Mouse (Mus musculus) midbrain, embryonic 15.5 days (tissue): ENCODE measurements around the gene Slc25a25. TPM values are rescaled to one million over a fixed set of nuclear protein-coding genes. Genes with fewer than 3 reads are reported as not detected.
A peak's percentile ranks its signal among the peaks of the same experiment; 100 is the strongest.

Source experiments
- ATAC-seq: fragments of 200-750 bp; cut with Nextera tagmentation; replicated peaks from 2 replicates; pipeline ENCODE4 v1.8.0; 2017; ENCODE audit warnings: moderate TSS enrichment
- H3K27ac ChIP-seq: fragments of 300-500 bp; sonication (generic); 2 replicates; pipeline ENCODE4 v1.5.1; 2015; ENCODE audit warnings: mild to moderate bottlenecking, inconsistent platforms
- H3K27me3 ChIP-seq: fragments of 300-500 bp; sonication (generic); replicated peaks from 2 replicates; pipeline ENCODE4 v1.6.1; 2015; ENCODE audit warnings: inconsistent platforms
- H3K36me3 ChIP-seq: fragments of 300-500 bp; sonication (generic); replicated peaks from 2 replicates; pipeline ENCODE4 v1.6.1; 2015; ENCODE audit warnings: inconsistent platforms
- H3K4me1 ChIP-seq: fragments of 300-500 bp; sonication (generic); 2 replicates; pipeline ENCODE4 v1.6.1; 2015; ENCODE audit warnings: inconsistent platforms
- H3K4me2 ChIP-seq: fragments of 300-500 bp; sonication (generic); 2 replicates; pipeline ENCODE4 v1.6.1; 2015; ENCODE audit warnings: inconsistent platforms, mild to moderate bottlenecking, moderate library complexity
- H3K4me3 ChIP-seq: fragments of 300-500 bp; sonication (generic); 2 replicates; pipeline ENCODE4 v1.5.1; 2015; ENCODE audit warnings: mild to moderate bottlenecking, inconsistent platforms
- H3K9ac ChIP-seq: fragments of 300-500 bp; sonication (generic); 2 replicates; pipeline ENCODE4 v1.6.1; 2015; ENCODE audit warnings: mild to moderate bottlenecking, inconsistent platforms
- H3K9me3 ChIP-seq: fragments of 300-500 bp; sonication (generic); 2 replicates; pipeline ENCODE4 v1.6.1; 2016; ENCODE audit warnings: inconsistent platforms
- WGBS: fragments of 180-500 bp; shearing (Covaris S2); methylation state at CpG from one replicate; pipeline ENCODE4 v1.1.7; 2015; ENCODE audit warnings: mixed read lengths; 5-methylcytosine and 5-hydroxymethylcytosine counted together
- polyA plus RNA-seq: library from polyadenylated mRNA; unstranded; fragments of >200 nt; fragmentation: Nextera tagmentation; extraction: Ambion mirVana; gene quantifications from 2 replicates; pipeline ENCODE4 v1.2.1, GENCODE M21; 2015

Gene Slc25a25
- polyA plus RNA-seq, 1 experiment from 2014 or later = 60.1 TPM

DNA sequence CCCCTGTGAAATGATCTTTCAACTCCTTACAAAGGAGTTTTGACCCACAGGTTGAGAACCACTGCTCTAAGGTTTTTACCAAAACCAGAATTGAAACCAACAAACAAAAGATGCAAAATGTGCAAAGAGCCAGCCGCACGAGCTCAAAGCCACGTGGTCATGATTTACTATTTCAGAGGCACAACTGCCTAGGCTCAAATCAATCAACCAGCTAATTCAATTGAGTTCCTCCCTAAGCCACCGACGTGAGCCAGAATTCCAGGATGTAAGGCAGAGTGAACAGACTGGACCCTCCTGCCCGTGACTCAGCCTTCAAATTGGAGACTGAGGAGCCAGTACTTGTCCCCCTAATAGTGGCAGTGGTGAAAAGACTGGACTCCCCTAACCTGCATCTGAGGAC lies 12.1 kb downstream of the Slc25a25 start:
- H3K4me3 ChIP-seq = no peak overlapping the region
- H3K4me2 ChIP-seq = no peak overlapping the region
- WGBS = 40% methylated on average over 6 of the region's 6 CpGs
- no peak for ATAC-seq
- H3K4me1 ChIP-seq = peaks cover 9% of the 10 kb centered on the region
- no peaks in the 10 kb centered on the region for H3K27me3 ChIP-seq
- H3K9ac ChIP-seq = no peak overlapping the region
- H3K9me3 ChIP-seq = no peaks in the 10 kb centered on the region
- H3K27ac ChIP-seq = no peak overlapping the region
- H3K36me3 ChIP-seq = no peaks in the 10 kb centered on the region

DNA sequence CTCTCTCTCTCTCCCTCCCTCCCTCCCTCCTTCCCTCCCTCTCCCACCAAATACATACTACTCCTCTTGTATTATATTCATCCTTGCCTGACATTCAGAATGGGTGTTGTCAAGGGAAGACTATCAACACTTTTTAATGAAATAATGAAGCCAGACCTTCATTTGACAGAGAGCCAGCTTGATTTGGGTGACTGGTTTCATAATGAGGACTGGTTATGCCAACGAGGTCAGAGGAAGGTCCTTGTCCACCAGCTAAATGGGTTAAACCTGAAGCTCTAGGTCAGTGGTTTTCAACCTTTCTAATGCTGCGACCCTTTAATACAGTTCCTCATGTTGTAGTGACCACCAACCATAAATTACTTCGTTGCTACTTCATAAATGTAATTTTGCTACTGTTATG lies 12.5 kb downstream of the Slc25a25 start:
- H3K36me3 ChIP-seq = no peaks in the 10 kb centered on the region
- no peak overlapping the region for H3K4me2 ChIP-seq
- no peak overlapping the region for H3K27ac ChIP-seq
- no peak overlapping the region for H3K9ac ChIP-seq
- WGBS = 76% methylated on average over 3 of the region's 3 CpGs
- peaks cover 9% of the 10 kb centered on the region for H3K4me1 ChIP-seq
- H3K9me3 ChIP-seq = no peaks in the 10 kb centered on the region
- H3K27me3 ChIP-seq = no peaks in the 10 kb centered on the region
- ATAC-seq = no peak
- H3K4me3 ChIP-seq = no peak overlapping the region

DNA sequence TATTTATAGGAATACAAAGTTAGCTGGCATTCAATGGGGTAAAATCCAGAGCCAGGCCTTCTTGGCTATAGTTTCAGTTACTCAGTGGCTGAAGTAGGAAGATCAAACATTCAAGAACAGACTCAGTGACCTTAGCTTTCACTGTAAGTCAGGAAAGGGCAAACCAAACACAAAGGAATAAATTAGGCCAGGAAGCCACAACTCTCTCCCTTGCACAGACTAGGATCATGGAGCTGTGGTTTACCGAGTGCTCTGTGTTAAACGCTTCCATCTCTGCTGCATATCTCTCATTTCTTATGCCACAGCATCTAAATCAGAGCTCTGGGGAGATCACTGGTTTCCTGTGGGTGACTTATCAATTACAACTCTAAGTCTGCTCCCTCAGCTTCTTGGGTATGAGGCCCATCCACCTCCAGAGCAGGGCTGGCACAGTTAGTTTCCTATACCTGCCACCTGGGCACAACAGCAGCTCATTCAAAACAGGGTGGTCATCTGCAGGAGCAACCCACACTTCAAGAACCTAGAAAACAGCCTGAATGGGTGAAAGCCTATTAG lies 13.6 kb downstream of the Slc25a25 start:
- H3K9me3 ChIP-seq = no peaks in the 10 kb centered on the region
- no peak for ATAC-seq

DNA sequence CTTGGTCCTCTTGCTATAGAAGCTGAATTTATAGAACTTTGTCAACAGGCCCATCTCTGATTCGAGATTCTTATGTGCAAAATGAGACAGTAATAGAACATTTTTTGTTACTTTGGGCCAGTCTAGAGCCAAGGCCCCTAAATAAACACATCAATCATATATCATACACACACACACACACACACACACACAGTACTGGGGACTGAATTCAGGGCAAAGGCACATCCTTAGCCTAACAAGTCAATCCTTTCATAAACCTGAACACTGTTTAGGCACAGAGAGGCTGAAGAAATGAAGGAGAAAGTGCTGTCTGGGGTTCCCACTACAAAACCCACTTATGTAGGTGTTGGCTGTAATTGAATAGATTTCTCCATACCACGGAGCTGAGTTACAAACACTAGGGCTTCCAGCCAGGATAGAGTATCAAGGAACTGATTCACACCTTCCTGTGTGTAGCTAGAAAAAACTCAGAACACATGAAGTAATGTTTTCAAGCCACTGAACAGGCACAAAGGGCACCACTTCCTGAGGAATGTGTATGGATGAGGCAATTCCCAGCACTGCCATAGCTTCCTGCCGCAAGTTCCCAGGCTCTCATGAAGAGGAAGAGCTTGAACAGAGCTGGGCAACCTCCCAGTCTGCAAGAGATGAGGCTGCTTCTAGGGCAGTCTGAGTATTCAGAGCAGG lies 14.4 kb downstream of the Slc25a25 start:
- Histone ChIP-seq H3K27me3 (no peaks in the 10 kb centered on the region), H3K4me1 (peaks cover 12% of the 10 kb centered on the region), H3K4me3 (no peak overlapping the region), H3K9ac (no peak overlapping the region), H3K36me3 (no peaks in the 10 kb centered on the region), H3K27ac (peak overlapping the region; percentile 39; the same call in 1 of the 2 replicates), H3K9me3 (no peaks in the 10 kb centered on the region), H3K4me2 (no peak overlapping the region)
- no peak for ATAC-seq
- 59% methylated on average over 3 of the region's 3 CpGs for WGBS

More for the DNA sequence above, 13.6 kb downstream of the Slc25a25 start:
- H3K36me3 ChIP-seq = no peaks in the 10 kb centered on the region
- 65% methylated on average over 2 of the region's 2 CpGs for WGBS
- no peak overlapping the region for H3K9ac ChIP-seq
- H3K4me2 ChIP-seq = no peak overlapping the region
- no peak overlapping the region for H3K4me3 ChIP-seq
- peaks cover 9% of the 10 kb centered on the region for H3K4me1 ChIP-seq
- H3K27ac ChIP-seq = peak overlapping the region; percentile 28; the same call in 1 of the 2 replicates
- H3K27me3 ChIP-seq = no peaks in the 10 kb centered on the region

DNA sequence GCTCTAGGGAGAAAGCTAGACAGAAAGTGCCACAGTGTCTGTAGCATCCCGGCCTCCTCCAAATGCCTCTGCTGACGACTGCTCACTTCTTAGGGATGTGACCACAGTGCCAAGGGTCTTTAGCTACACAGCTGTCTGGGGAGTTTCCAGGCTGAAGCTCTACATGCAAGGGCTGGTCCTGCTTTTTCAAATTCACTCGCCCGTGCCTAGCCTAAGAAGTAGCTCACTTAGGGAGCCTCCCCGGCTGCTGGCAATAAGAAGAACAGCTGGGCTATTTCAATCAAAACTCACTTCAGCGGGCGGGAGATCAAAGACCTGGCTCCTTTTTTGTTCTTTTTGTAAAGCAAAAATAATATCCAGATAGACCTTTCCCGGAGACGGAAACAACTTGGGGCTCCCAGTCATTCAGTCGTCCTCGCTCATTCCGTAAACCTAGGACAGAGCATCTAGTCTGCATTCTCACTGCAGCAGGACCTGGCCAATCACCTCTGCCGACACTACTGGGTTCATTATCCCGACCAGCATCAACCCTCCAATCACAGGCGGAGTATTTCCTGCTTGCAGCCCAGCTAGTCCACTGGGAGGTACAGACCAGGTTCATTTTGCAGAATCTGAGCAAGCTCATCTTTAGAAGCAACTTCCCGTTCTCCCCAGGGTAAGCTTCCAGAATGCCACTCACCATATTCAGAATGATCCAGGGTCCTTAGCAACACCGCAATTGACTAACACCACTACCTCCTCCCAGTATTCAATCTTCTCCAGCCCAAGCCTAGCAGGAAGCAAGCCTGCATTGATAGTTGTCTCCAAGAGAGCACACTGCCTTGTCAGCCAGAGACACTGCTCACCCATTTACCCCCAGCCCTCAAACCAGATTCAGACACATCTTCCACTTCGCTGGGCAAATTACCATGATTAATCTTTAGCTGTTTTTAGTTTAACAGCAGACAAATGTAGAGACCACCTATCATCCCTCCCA lies 20.3 kb downstream of the Slc25a25 start:
- WGBS = 5% methylated on average over 18 of the region's 18 CpGs
- peak overlapping the region; percentile 95 for H3K27ac ChIP-seq

DNA sequence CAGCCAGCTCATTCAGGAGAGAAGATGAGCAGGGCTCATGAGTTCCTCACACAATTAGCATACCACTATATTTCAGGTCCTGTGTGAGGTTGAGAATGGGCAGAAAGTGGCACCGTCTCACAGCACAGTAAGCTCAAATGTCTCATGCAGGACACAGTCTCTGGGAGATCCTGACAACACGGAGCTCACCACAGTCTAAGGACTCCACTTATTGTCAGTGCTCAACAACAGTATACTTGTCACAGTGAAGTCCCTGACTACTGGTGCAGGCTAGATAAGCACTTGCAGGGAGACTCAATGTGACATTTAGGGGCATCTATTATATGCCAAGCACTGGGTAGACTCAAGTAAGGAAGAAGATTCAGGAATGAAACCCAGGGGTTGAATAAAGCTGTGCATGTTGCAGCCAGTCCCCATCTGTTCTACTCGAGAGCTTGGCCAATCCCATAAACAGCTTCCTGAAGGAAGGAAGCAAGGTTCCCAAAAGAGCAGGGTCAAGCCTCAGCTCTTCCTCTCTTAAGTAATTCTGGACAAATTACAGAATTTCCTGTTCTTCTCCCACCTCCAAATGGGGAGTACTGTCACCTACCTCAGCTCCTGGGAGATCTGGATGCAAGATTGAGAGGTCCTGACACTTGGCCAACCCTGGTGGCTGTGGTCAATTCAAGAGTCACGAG lies 21.9 kb downstream of the Slc25a25 start:
- Histone ChIP-seq H3K9me3 (no peaks in the 10 kb centered on the region), H3K4me2 (peak overlapping the region; percentile 81), H3K36me3 (no peaks in the 10 kb centered on the region), H3K4me1 (peaks cover 50% of the 10 kb centered on the region), H3K27ac (peak overlapping the region; percentile 80), H3K27me3 (no peaks in the 10 kb centered on the region), H3K4me3 (peak overlapping the region; percentile 55), H3K9ac (peak overlapping the region; percentile 48)
- ATAC-seq = no peak
- WGBS = 59% methylated on average over 4 of the region's 4 CpGs

More for the DNA sequence above, 20.3 kb downstream of the Slc25a25 start:
- Histone ChIP-seq H3K4me2 (peak overlapping the region; percentile 81), H3K4me3 (peak overlapping the region; percentile 55), H3K4me1 (peaks cover 46% of the 10 kb centered on the region), H3K36me3 (no peaks in the 10 kb centered on the region), H3K9me3 (no peaks in the 10 kb centered on the region), H3K9ac (peak overlapping the region; percentile 67), H3K27me3 (no peaks in the 10 kb centered on the region)
- ATAC-seq = peak; percentile 96

DNA sequence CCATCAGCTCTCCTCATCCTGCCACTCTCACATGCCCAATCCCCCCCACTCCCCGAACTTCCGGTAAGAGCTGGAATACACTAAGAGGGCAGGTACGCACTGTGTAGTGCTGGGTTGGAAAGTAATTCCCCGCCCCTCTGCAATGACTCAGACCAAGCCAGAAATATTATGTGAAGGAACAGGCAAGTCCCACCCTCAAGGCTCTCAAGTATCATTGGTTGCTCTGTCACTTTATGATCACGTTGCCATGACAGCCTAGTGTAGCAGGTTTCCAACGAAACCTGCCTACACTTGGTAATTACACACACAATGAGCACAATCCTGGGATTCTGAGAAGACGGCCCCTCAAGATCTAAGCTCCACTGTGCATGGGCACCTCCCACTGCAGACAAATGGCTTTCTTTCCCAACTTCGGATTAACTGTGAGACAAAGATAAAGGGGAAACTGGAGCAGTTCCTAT lies 23.0 kb downstream of the Slc25a25 start:
- ATAC-seq = peak; percentile 69
- H3K4me3 ChIP-seq = peak overlapping the region; percentile 55
- H3K27me3 ChIP-seq = no peaks in the 10 kb centered on the region
- H3K4me1 ChIP-seq = peaks cover 61% of the 10 kb centered on the region
- no peaks in the 10 kb centered on the region for H3K36me3 ChIP-seq
- 27% methylated on average over 8 of the region's 8 CpGs for WGBS
- peak overlapping the region; percentile 48 for H3K9ac ChIP-seq
- no peaks in the 10 kb centered on the region for H3K9me3 ChIP-seq
- H3K27ac ChIP-seq = peak overlapping the region; percentile 80
- peak overlapping the region; percentile 81 for H3K4me2 ChIP-seq

DNA sequence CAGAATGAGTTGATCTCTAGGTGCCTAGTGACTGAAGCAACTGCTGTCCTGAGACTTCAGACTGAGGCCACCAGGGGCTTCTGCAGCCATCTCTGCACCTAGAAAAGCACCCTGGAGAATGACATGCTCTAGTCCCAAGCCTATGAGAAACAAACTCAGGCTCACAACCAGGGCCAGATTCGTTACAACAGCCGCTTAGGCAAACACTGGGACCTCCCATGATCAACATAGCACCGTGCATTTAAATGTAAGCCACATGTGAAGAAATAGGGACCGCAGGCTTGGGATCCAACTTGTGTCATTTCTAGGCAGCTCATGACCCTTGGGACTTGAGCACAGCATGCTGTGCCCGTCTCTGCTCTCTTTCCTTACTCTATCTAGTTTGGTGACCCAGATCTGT lies 23.5 kb downstream of the Slc25a25 start:
- H3K4me2 ChIP-seq = peak overlapping the region; percentile 81
- peak overlapping the region; percentile 55 for H3K4me3 ChIP-seq
- H3K9me3 ChIP-seq = no peaks in the 10 kb centered on the region
- H3K36me3 ChIP-seq = no peaks in the 10 kb centered on the region
- H3K9ac ChIP-seq = 0 out of 2 replicates have a peak overlapping the region, but pooled peaks have one; percentile 8
- no peak for ATAC-seq
- peaks cover 67% of the 10 kb centered on the region for H3K4me1 ChIP-seq
- peak overlapping the region; percentile 80 for H3K27ac ChIP-seq
- no peaks in the 10 kb centered on the region for H3K27me3 ChIP-seq
- WGBS = 84% methylated on average over 5 of the region's 5 CpGs

DNA sequence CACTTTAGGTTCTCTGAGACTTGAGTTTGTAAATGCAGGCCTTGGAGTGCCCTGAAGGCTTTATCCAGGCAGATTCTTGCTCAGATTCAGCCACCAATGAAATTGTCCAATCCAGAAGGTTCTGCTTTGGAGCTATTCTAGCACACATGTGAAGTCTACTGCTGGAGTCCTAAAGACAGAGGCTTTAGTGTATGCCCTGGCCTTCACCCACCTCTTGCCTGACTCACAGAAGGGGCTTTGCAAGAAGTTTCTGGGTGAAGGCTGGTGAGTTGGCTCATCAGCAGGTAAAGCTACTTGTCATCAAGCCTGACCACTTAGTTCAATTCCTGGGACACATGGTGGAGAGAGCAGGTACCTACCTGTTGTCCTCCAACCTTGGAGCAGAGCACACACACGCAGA lies 25.1 kb downstream of the Slc25a25 start:
- Histone ChIP-seq H3K36me3 (0 out of 2 replicates have a peak, but pooled peaks cover under 1% of the 10 kb centered on the region), H3K27me3 (no peaks in the 10 kb centered on the region), H3K4me1 (peaks cover 58% of the 10 kb centered on the region), H3K4me3 (no peak overlapping the region), H3K9me3 (no peaks in the 10 kb centered on the region), H3K9ac (no peak overlapping the region), H3K4me2 (no peak overlapping the region), H3K27ac (no peak overlapping the region)
- 97% methylated on average over 1 of the region's 1 CpGs for WGBS
- ATAC-seq = no peak

DNA sequence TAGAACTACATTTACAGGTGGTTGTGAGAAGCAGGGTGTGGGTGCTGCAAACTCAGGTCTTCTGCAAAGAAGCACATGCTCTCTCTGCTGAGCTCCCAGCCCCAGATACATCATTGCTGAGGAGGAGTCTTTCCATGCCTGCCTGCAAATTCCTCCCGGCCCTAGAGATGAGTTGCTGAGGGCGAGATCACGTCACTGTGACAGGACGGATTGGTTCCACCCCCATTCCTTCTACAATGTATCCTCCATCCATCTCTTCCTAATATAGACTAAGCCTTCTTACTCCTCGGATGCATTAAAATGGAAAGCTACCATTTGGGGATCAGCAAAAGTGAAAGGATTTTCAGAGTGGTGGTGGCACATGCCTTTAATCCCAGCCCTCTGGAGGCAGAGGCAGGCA lies 25.7 kb downstream of the Slc25a25 start:
- Histone ChIP-seq H3K4me1 (peaks cover 58% of the 10 kb centered on the region), H3K9ac (no peak overlapping the region)
- 64% methylated on average over 5 of the region's 5 CpGs for WGBS

DNA sequence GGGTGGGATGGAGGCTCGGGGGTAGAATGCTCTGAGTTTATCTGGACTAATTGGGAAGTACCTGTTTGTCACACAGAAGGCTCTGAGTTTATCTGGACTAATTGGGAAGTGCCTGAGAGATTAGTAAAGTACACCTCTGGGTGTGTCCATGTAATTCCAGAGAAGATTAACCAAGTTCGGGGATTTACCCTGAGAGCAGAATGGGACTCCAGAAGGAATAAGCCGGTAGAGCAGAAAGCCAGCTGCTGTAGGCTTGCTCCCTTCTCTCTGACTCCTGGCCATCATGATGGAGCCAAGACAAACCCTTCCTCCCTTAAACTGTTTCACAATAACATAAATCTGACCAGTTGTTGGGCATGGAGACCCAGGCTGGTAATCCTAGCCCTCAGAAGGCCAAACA lies 26.4 kb downstream of the Slc25a25 start:
- Histone ChIP-seq H3K36me3 (peaks cover 12% of the 10 kb centered on the region), H3K9me3 (no peaks in the 10 kb centered on the region), H3K4me3 (no peak overlapping the region), H3K9ac (no peak overlapping the region), H3K4me2 (no peak overlapping the region), H3K27me3 (no peaks in the 10 kb centered on the region), H3K4me1 (peaks cover 50% of the 10 kb centered on the region), H3K27ac (peak overlapping the region; percentile 77; the same call in 1 of the 2 replicates)
- ATAC-seq = no peak
- 34% methylated on average over 3 of the region's 3 CpGs for WGBS

More for the DNA sequence above, 25.7 kb downstream of the Slc25a25 start:
- no peak overlapping the region for H3K4me2 ChIP-seq
- H3K4me3 ChIP-seq = no peak overlapping the region
- no peak overlapping the region for H3K27ac ChIP-seq
- no peak for ATAC-seq
- H3K27me3 ChIP-seq = no peaks in the 10 kb centered on the region
- H3K9me3 ChIP-seq = no peaks in the 10 kb centered on the region
- H3K36me3 ChIP-seq = peaks cover 6% of the 10 kb centered on the region
